Mouse (Mus musculus): Measurements from ENCODE around the gene Polrmt.

GRCm38 (mm10) chr10:79716988-79717355 is 29.4 kb downstream of the Polrmt start:
- TF ChIP-seq POLR2A (IDR thresholded peaks at IDR 0.05; ENCODE audit: borderline replicate concordance, extremely low read depth, low read depth, low read length) = no peak
- no peak for TF ChIP-seq CTCF (IDR thresholded peaks at IDR 0.05; ENCODE audit: insufficient read depth, low read length)

Measured in lung, adult 2 months (tissue).